Mouse (Mus musculus): ENCODE data around the gene Flrt2.
"Not testable (repeated sequence)": the region's sequence is repeated elsewhere in the genome, so short reads cannot be mapped to it uniquely, and the experiment has no call there.

Flrt2 gene

DNA sequence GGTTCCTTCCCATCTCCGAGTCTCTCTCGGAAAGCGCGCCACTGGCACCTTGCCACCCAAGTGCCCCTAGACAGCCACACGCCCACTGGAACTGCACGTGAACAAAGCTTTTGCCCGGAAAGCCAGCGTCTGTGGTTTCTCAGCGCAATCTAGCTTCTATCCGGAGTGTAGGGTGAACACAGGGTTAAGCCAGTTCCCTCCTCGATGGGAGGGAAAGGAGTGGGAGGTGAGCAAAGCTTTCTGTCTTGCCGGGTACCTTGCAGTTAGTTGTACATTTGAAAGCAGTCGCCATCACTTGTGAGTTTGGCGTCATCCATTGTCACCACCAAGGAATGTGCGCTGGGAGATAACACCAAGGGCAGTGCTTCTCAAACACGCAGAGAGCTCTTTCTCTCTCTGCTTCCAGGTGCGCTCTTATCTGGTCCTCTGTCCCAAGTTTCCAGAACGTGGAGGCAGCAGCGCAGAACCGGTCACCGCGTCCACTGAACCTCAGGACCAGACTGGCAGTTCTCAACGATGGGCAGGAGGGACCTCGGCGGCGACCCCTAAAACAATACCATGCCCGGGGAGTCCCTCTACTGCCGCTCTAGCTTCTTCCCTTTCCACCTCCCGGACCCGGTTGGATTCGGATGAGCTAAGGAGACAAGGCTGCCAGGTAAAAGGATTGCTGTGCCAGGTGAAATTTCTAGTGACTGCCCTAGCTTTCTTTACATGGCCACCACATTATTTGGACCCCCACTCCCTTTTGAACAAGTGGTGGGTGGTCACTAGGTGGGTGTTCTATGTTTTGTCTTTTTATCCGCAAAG, at the start of gene Flrt2:
TSS of gene Flrt2 (plus strand) at position 266 of the 807 bp plus-strand sequence.
- in situ Hi-C loops (cut with MboI; ENCODE audit: low pct_unique_long_range_greater_than_20kb in 1 of 2, low sequenced_read_pairs in 2 of 2, unreplicated experiment in 1 of 2): no loop called here

DNA sequence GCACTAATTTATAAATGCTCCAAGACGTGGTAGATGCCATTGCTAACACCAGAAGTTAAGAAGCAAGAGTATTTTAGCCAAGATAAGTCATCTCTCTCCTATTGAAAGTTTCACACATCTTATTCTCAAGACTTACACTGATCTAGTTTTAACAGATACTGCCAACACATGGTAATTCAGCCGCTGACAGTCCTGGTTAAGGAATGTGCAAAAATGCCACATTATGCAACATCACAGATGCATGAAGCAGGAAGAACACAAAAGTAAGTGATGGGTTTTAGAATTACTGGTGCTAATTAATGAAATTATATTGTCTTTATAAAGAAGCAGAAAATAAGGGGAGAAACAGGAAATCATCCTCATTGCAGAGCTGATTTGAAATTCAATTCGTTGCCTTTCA, 49.8 kb upstream of the Flrt2 start:
- in situ Hi-C loops (cut with MboI; ENCODE audit: low pct_unique_long_range_greater_than_20kb in 1 of 2, low sequenced_read_pairs in 2 of 2, unreplicated experiment in 1 of 2): no loop called here

GRCm38 (mm10) chr12:95647179-95647578, 44.8 kb upstream of the Flrt2 start:
- in situ Hi-C loops (cut with MboI; ENCODE audit: low pct_unique_long_range_greater_than_20kb in 1 of 2, low sequenced_read_pairs in 2 of 2, unreplicated experiment in 1 of 2): not testable (repeated sequence)

- in situ Hi-C loops (cut with MboI; ENCODE audit: low pct_unique_long_range_greater_than_20kb in 1 of 2, low sequenced_read_pairs in 2 of 2, unreplicated experiment in 1 of 2): no loop called here
Measured at GRCm38 (mm10) chr12:95652172-95653156, 39.6 kb upstream of the Flrt2 start.

- in situ Hi-C loops (cut with MboI; ENCODE audit: low pct_unique_long_range_greater_than_20kb in 1 of 2, low sequenced_read_pairs in 2 of 2, unreplicated experiment in 1 of 2): no loop called here
Measured at GRCm38 (mm10) chr12:95656594-95656993, 35.4 kb upstream of the Flrt2 start.

- in situ Hi-C loops (cut with MboI; ENCODE audit: low pct_unique_long_range_greater_than_20kb in 1 of 2, low sequenced_read_pairs in 2 of 2, unreplicated experiment in 1 of 2): no loop called here
Measured at GRCm38 (mm10) chr12:95667296-95667695, 24.7 kb upstream of the Flrt2 start.

GRCm38 (mm10) chr12:95675711-95676110, 16.3 kb upstream of the Flrt2 start:
- in situ Hi-C loops (cut with MboI; ENCODE audit: low pct_unique_long_range_greater_than_20kb in 1 of 2, low sequenced_read_pairs in 2 of 2, unreplicated experiment in 1 of 2): no loop called here

- in situ Hi-C loops (cut with MboI; ENCODE audit: low pct_unique_long_range_greater_than_20kb in 1 of 2, low sequenced_read_pairs in 2 of 2, unreplicated experiment in 1 of 2): no loop called here
Measured at GRCm38 (mm10) chr12:95690819-95691218, 1.2 kb upstream of the Flrt2 start.

DNA sequence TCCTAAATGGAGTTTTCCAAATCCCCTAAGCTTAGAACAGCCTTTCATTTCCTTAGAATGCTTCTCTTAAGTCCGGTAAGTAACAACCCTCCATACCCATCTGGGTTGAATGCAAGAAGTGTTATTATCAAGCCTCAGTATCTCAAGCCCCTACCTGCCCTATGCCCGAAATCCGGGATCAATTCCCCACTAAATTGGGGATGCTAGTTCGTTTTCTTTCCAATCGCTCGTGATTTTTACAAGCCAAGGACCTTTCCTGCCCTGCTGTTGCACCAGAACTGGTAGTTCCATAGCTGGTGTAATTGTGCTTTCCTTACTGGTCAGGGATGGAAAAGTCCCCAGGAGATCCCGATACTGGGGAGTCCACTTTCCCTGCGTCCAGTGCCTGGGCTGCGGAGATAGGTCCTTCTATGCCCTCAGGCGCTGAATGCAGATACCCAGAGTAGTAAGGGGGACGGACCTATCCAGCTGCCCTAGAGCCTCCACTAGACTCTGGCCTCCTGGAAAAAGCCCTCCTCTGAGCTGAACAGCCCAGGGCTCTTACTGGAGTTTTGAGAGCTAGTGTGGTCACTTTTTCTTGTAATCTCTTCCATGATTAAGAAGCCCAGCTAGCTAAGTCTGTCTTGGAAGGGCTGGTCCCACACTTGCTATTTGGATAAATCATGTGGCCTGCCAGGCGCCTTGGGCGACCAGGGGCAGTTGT, 1.1 kb downstream of the Flrt2 start:
- in situ Hi-C loops (cut with MboI; ENCODE audit: low pct_unique_long_range_greater_than_20kb in 1 of 2, low sequenced_read_pairs in 2 of 2, unreplicated experiment in 1 of 2): no loop called here

DNA sequence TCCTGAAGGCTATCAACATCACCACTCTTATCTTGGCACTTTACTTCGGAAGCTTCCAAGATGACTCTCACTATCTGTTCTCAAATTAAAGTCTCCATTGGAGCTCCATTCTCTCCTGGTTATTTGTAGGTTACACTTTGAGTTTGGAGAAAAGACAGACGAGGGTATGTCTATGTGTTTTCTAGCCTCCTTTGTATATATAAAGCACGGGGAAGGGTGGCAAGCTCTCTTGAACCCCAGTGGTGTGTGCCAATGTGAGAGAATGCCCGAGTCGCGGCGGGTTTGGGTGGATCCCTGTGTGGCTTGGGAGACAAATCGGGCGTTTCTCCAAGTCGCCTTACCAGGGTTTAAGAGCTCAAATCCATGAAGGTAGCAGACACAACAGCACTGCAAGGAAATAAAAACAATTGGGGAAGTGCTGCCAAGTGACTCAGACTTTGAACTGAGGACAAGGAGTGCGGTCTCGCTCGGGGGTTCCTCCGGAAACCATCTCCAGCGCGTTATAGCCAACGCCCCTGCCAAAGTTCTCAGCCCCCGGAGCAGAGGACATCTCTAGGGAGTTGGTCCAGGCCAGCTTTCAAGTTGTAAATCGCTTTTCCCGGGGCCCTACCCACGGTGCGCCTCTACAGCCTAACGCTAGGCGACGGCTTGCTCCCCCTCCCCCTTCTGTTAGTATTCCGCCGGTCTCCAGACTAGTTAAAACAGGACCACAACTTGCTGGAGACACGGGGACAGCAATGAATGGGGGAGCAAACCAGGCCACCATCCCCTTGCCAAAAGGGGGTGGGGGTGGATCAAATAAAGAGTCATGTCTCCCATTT, 1.8 kb downstream of the Flrt2 start:
- in situ Hi-C loops (cut with MboI; ENCODE audit: low pct_unique_long_range_greater_than_20kb in 1 of 2, low sequenced_read_pairs in 2 of 2, unreplicated experiment in 1 of 2): no loop called here

- in situ Hi-C loops (cut with MboI; ENCODE audit: low pct_unique_long_range_greater_than_20kb in 1 of 2, low sequenced_read_pairs in 2 of 2, unreplicated experiment in 1 of 2): no loop called here
Measured at GRCm38 (mm10) chr12:95694507-95694906, 2.5 kb downstream of the Flrt2 start.

- in situ Hi-C loops (cut with MboI; ENCODE audit: low pct_unique_long_range_greater_than_20kb in 1 of 2, low sequenced_read_pairs in 2 of 2, unreplicated experiment in 1 of 2): no loop called here
Measured at GRCm38 (mm10) chr12:95694991-95695833, 3.2 kb downstream of the Flrt2 start.

DNA sequence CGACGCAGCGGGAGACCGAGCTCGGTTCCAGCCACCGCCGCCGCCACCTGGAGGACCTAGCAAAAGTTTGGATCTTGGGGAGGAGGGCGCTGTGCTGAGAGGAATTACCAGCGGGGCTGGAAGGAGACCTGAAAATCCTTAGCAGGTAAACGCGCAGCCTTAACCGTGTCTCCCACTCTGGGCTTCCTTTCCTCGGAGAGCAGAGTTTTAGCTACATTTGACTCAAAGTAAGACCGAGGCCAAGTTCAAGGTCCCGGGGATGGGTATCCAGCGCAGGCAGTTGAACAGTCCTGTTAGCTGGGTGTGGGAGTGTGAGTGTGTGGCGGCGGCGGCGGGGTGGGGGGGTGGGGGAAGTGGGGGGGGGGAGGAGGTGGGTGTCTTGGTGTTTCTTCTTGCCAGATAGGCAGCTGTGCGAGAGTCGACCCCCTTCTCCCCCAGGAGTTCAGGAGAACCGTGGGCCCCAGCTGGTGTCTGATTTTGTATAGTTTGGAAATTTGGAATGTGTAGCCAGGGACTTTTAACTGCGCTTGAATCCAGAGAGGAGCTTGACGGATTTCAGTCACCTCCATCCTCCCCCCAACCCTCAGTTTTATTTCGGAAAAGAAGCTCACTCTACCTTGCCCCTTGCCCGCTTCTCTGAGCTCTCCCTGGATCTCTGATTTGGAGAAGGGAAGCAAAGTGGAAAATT, 4.0 kb downstream of the Flrt2 start:
- in situ Hi-C loops (cut with MboI; ENCODE audit: low pct_unique_long_range_greater_than_20kb in 1 of 2, low sequenced_read_pairs in 2 of 2, unreplicated experiment in 1 of 2): no loop called here

DNA sequence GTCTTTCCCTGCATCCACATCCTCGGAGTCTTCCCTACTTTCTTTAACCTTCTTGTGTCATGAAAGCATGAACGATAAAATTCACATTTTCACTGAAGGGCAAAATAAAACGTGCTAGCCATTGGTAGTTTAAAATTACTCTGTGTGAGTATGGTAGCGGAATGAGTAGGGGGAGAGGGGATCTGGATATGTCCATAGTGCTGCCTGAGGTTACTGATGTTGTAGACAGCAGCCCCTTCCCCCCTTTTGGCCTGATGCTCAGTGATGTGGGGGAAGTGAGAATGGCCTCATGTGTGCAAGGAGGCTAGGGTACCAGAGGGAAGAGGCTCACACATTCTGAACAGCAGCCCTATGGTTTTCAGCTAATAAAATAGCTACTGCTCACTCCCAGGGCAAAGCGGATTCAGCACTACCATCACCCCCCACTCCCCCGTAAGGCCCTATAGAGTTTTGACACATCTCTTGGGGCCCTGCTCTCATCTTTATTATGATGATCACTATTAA, 4.5 kb downstream of the Flrt2 start:
- in situ Hi-C loops (cut with MboI; ENCODE audit: low pct_unique_long_range_greater_than_20kb in 1 of 2, low sequenced_read_pairs in 2 of 2, unreplicated experiment in 1 of 2): no loop called here

- in situ Hi-C loops (cut with MboI; ENCODE audit: low pct_unique_long_range_greater_than_20kb in 1 of 2, low sequenced_read_pairs in 2 of 2, unreplicated experiment in 1 of 2): no loop called here
Measured at GRCm38 (mm10) chr12:95698556-95698955, 6.5 kb downstream of the Flrt2 start.

DNA sequence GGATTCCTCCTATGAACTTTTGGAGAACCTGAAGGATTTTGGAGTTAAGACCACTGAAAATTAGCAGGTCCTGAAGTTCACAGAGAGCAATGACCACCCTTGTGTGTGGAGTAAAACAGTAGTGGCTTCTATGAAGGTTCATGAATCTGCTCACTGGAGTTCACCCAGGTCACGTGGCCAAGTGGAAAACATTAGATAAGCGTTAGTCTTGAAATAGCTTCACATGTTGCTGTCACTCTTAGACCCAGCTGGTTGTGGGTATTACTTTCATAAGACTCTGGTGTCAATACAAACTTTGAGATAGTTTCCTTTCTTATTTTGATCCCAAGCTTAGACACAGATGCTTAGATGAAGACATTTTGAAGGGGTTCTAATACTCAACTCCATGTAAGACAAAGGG, 8.7 kb downstream of the Flrt2 start:
- in situ Hi-C loops (cut with MboI; ENCODE audit: low pct_unique_long_range_greater_than_20kb in 1 of 2, low sequenced_read_pairs in 2 of 2, unreplicated experiment in 1 of 2): no loop called here

DNA sequence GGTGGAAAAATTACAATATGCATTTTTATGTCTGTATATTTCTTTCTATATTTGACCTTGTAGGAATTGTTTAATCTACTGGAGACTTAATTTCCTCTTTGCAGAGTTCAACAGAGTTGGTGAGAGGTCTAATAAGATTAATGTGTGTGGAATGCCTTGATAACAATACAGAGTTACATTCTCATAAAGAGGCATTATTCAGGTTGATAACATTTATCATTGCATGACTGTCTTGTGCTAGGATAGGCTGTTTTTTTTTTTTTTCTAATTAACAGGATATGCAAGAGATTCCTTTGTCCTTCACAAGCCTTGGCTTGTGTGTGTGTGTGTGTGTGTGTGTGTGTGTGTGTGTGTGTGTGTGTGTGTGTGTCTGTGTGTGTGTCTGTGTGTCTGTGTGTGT, 9.6 kb downstream of the Flrt2 start:
- in situ Hi-C loops (cut with MboI; ENCODE audit: low pct_unique_long_range_greater_than_20kb in 1 of 2, low sequenced_read_pairs in 2 of 2, unreplicated experiment in 1 of 2): no loop called here

Measured in mouse embryonic stem cell (cell line).